Mouse (Mus musculus) embryo, embryonic 11.5 days (tissue): ENCODE measurements at regions not wholly inside any gene's neighbourhood (a gene's known extent, or its start where the extent isn't known, plus 50 kb on each side); places are given as distances from the start of the nearest gene placed in this dataset.

ENCODE experiments used
- DNase-seq: peaks from one replicate; pipeline ENCODE4 v3.0.0-alpha.2; 2012; ENCODE audit warnings: low read depth, low spot score

GRCm38 (mm10) chr11:45174811-45175798 is 558.0 kb downstream of the Ebf1 start:
- DNase-seq: no peak

GRCm38 (mm10) chr11:45176971-45177370 is 559.9 kb downstream of the Ebf1 start:
- DNase-seq: no peak

GRCm38 (mm10) chr11:45178036-45178435 is 560.9 kb downstream of the Ebf1 start:
- DNase-seq: no peak

- no peak for DNase-seq
Observed at GRCm38 (mm10) chr11:45179019-45179418, 561.9 kb downstream of the Ebf1 start.

GRCm38 (mm10) chr11:45190601-45191370 is 573.7 kb downstream of the Ebf1 start:
- no peak for DNase-seq

- no peak for DNase-seq
Observed at GRCm38 (mm10) chr11:45191392-45192189, 574.5 kb downstream of the Ebf1 start.

- DNase-seq: no peak
Observed at GRCm38 (mm10) chr11:45193319-45193718, 576.2 kb downstream of the Ebf1 start.

GRCm38 (mm10) chr11:45199520-45199919 is 582.4 kb downstream of the Ebf1 start:
- DNase-seq: no peak

- DNase-seq: no peak
Observed at GRCm38 (mm10) chr11:45200714-45201405, 583.7 kb downstream of the Ebf1 start.

- DNase-seq: no peak
Observed at GRCm38 (mm10) chr11:45203446-45203845, 586.3 kb downstream of the Ebf1 start.

GRCm38 (mm10) chr11:45206611-45207525 is 589.8 kb downstream of the Ebf1 start:
- no peak for DNase-seq

- no peak for DNase-seq
Observed at GRCm38 (mm10) chr11:45214096-45214495, 597.0 kb downstream of the Ebf1 start.

GRCm38 (mm10) chr11:45216942-45217474 is 599.9 kb downstream of the Ebf1 start:
- no peak for DNase-seq

- no peak for DNase-seq
Observed at GRCm38 (mm10) chr11:45219239-45219638, 602.1 kb downstream of the Ebf1 start.

- no peak for DNase-seq
Observed at GRCm38 (mm10) chr11:45222021-45222420, 604.9 kb downstream of the Ebf1 start.

- no peak for DNase-seq
Observed at GRCm38 (mm10) chr11:45235476-45236412, 616.1 kb upstream of the Clint1 start.

GRCm38 (mm10) chr11:45237056-45237455 is 614.8 kb upstream of the Clint1 start:
- no peak for DNase-seq

- DNase-seq: no peak
Observed at GRCm38 (mm10) chr11:45239044-45239443, 612.8 kb upstream of the Clint1 start.

GRCm38 (mm10) chr11:45240419-45240818 is 611.4 kb upstream of the Clint1 start:
- no peak for DNase-seq
